Mouse (Mus musculus) heart, adult 8-10 months (tissue): ENCODE measurements at regions not wholly inside any gene's neighbourhood (a gene's known extent, or its start where the extent isn't known, plus 50 kb on each side); places are given as distances from the start of the nearest gene placed in this dataset.

ENCODE experiments used
- DNase-seq: peaks from one replicate; pipeline ENCODE4 v3.0.0; 2022; ENCODE audit warnings: low spot score

- no peak for DNase-seq
These were observed 234.2 kb downstream of the Il20rb start for GRCm38 (mm10) chr9:100252409-100252808.
